Mouse (Mus musculus) heart, adult 18-20 months (tissue): Measurements from ENCODE around the gene Wfikkn2. TPM values are rescaled to one million over a fixed set of nuclear protein-coding genes. Genes with fewer than 3 reads are reported as not detected.
A peak's percentile ranks its signal among the peaks of the same experiment; 100 is the strongest.

Experiments
- DNase-seq, 2 experiments: peaks; one replicate each; pipeline ENCODE4 v3.0.0; 2021 to 2022; ENCODE audit warnings: mixed read lengths in 1 of 2
- total RNA-seq, 2 experiments: library from RNA; stranded (reverse); gene quantifications; 2 replicates each; pipeline ENCODE4 v1.2.3; 2021

The Wfikkn2 gene
- total RNA-seq, 2 experiments from 2014 or later = 5.8 to 6.6 TPM

DNA sequence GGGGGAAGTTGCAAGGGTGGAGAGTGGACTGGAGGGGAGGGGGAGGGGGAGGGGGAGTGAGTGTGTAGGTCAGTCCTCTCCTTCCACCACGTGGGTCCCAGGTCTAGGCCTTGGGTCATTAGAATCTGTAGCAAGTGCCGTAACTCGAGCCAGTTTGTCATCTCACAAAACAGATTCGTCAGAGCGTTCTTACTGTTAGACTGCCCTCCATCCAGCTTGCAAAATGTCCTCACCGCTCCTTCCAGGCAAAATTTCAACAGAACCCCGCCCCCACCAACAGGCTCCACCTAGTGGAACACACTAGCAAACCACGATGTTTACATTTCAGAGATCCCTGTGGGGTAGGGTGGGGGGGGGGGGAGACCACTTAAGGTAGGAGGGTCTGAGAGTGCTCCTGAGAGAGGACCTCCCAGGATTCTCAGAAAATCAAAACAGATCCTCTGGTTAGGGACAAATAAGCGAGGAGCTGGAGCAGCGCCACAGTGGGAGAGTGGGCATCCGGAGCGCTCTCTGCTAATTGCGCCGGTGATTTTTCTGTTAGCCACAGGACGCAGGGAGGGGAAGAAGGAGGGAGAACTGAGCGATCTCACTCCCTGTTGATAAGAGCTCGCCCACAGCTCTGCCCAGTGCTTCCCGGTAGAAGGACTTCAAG lies 19.5 kb upstream of the Wfikkn2 start:
- peak; percentile 66 to 82 for DNase-seq

DNA sequence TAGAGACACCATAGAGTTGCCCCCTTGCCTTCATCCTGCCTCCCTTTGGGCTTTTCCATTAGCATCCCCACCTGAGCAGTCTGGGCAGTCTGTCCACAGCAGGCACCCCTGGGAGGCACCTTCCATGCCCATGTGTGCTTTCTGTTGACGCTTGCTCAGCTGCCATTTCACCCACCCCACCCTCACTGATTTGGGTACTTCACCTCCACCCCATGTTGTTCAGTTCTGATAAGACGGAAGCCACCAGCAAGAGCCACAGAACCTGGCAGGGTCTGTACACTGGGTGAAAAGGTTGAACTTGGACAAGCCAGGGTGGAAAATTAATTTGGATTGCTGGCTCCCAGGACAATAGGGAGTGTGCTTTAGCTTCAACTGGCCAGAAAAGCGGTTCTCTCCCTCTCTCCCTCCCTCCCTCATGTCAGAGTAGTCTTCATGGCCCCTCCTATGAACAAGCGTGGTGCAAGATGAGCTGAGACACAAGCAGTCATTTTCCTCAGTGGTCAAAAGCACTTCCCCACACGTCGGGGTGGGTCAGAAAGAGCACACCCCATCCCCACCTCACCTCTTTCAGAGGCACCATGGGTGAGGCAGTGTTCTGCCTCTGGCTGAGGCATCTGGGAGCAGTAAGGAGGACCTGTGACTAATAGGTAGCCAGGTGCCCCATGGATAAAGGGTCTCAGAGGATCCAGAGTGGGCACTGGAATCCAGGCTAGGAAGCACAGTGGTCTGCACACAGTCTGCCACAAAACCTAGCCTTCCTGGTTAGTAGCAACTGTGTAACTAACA lies 16.0 kb upstream of the Wfikkn2 start:
- no peak for DNase-seq

- no peak for DNase-seq
Measured at GRCm38 (mm10) chr11:94259814-94260213, 14.0 kb upstream of the Wfikkn2 start.

DNA sequence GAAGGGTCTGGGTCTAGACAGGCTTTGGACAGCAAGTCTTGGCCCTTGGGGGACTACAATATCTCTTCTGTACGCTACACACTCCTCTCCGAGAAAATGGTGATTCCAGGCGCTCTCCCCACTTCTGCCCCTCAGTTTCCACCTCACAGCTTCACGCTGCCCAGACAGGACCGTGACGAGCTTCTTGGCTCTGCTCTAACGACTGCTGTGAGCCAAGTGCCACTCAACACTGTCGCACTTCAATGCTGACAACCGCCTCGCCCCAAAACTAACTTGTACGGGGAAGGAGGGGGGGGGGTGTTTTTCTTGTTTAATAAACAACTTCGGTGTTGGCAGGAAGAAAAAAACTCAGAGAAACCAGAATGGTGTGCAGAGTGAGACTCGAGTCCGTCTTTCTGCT lies 12.2 kb upstream of the Wfikkn2 start:
- DNase-seq = no peak

GRCm38 (mm10) chr11:94255733-94256132 lies 9.9 kb upstream of the Wfikkn2 start:
- DNase-seq = no peak

DNA sequence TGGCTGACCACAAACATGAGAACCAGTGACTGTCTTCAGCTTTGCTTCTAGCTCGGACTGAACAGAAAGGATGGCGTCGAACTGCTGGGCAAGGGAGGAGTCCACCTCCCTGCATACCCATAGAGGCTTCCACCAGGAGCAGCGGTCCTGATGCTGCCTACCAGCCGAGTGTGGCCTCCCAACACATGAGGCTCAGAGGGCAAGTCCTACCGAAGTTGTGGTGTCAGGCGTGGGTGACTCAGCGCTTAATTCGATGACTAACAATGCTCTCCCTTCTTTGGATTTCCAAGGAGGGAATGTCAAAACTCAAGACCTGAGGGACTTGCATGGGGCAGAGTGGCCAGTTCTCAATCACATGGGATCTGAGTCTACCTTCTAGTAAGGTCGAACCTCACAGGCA lies 7.9 kb upstream of the Wfikkn2 start:
- no peak for DNase-seq

DNA sequence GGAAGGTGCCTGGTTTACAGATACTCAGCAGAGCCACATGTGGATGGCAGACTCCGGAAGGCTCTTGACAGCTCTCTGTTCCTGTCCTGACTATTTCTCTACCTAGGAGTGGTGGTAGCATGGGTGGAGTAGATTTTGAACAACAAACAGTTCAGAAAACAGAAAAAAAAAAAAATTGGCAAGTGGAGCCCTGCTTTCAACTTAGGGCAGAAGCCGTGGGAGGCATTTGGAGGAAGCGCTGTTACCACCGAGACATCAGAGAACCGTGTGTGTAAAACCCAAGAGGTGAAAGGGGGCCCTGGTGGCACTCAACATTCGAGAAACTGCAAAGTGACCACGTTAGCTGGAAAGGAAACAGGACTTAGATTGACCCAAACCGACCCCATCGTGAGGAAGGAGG lies 7.4 kb upstream of the Wfikkn2 start:
- DNase-seq = no peak

GRCm38 (mm10) chr11:94246789-94247061 lies 920 bp upstream of the Wfikkn2 start:
- no peak for DNase-seq

- no peak for DNase-seq
Measured at GRCm38 (mm10) chr11:94244385-94244784, 1.4 kb downstream of the Wfikkn2 start.

GRCm38 (mm10) chr11:94243422-94244180 lies 2.2 kb downstream of the Wfikkn2 start:
- DNase-seq = no peak

DNA sequence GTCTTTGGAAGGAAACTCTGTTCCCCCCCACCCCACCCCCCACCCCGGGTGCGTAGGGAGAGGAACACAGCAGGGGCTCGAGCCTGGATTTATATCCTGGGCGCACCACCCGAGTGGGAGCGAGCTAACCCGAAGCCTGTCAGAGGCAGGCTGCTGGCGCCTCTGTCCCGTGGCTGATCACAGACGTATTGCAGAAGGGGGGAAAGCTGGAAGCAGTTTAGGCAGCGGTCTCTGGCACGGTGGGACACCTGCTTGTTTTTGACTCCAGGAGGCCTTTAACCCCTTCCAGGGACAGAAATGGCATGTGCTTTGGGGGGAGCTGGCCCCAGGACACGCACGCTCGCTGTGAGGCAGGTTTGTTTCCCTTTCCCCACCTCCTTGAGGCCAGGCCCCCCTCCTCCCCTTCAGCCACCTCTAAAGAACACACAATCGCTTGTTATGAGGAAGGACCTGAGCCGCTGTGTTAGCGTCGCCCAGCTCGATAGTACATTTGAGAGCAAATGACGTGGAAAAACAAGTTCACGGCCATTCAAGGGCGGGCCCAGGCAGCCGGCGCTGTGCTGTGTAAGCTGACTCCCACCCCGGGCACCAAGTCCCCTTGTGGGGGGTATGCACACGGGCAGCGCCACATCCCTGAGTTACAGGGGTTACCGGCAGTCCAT lies 2.9 kb downstream of the Wfikkn2 start:
- peak; percentile 21 to 54 for DNase-seq

- DNase-seq = no peak
Measured at GRCm38 (mm10) chr11:94239706-94240105, 6.1 kb downstream of the Wfikkn2 start.

DNA sequence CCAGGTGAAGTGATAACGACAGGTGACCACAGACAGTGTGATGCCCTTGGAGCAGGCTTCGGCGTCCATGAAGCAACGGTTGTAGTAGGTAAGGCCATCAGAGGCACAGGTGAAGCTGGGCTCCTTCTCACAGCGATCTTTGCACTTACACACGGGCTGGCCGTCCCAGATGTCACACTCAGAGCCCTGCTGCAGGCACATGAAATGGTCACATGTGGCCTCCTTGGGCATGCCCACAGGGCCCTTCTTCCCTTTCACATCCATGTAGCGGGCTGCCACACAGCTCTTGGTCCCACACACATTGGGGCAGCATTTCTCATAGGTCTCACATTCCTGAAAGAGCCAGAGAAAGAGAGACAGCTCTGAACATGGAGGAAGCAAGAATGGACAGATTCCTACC lies 7.0 kb downstream of the Wfikkn2 start:
- no peak for DNase-seq

DNA sequence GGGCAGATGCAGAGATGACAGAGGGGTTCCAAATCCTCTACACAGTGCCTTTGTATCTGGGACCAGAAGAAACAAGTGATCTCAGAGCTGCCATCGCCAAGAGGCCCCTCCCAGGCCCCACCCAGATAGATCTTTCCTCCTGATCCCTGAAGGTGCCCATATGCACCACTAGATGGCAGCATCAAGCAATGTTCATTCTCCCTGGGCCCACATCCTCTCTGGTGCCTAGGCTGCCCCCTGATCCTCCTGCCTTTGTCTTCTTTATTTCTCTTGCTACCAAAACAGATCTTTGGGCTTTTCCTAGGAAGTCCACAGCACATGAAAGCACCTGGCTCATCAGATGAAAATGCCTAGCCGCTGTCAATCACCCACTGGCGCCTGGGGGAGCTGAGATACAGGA lies 9.7 kb downstream of the Wfikkn2 start:
- DNase-seq = peak; percentile 81 to 83

GRCm38 (mm10) chr11:94234857-94235256 lies 10.9 kb downstream of the Wfikkn2 start:
- no peak for DNase-seq

DNA sequence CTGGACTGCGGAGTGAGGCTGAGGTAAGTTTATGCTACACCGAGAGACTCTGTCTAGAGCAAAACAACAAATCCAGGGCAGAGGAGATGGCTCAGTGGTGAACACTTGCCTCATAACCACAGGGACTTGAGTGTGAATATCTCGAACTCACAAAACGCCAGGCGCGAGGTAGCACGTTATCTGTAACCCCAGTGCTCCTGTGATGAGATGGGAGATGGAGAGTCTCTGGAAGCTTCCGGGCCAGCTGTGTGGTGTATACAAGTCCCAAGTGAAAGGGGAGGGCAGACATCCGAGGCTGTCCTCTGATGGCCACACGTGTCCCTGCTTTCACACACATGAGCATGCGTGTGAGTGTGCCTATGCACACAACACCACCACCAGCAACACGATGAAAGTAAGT lies 11.4 kb downstream of the Wfikkn2 start:
- DNase-seq = no peak

DNA sequence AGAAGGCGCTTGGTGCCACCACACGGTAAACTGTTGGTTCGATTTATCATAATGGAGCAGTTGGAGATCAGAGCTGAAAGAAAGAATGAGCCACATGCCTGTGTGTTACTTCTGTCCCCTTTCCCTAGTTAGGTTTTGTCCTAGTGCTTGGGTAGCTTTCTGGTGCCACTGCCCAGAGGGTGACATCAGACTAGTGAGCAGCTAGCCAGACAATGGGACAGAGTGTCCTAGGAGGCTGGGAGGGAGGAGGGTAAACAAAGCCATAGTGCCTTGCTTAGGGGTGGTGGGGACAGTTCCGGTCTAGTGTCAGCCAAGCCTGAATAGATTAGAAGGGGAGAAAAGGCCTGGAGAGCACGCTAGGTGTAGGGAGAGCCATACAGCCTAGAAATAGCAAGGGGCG lies 12.4 kb downstream of the Wfikkn2 start:
- DNase-seq = peak; percentile 64 to 83

DNA sequence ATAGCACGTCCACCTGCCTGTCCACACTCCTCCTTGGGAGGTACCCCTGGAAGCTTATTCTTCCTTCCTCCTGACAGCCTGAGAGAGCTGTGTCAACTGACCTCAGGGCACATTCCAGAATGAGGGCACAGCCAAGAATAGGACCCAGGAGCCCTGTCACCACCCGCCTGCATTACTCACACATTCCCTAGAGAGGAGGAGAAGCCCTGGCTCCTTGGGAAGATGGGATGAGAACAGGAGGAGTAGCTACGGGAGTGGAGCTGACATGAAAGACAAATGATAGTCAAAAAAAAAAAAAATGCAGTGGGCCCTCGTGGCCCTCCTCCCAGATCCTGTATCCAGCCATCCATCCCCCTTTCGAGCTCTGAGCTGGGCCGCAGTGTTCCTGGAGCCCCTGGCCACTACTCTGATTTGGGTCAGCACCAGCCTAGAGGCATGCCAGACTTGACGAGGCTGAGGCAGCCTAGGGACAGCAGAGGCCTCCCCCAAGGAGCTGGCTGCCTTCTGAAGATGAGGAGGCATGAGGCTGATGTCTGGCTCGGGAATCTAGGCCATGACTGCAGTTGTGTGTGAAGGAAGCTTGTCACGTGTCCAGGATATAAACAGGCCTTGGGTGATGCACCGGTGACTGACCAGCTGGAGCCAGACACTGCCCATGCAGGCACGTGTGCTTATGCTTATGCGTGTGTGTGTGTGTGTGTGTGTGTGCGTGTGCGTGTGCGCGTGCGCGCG lies 13.8 kb downstream of the Wfikkn2 start:
- peak; percentile 53 to 69 for DNase-seq

DNA sequence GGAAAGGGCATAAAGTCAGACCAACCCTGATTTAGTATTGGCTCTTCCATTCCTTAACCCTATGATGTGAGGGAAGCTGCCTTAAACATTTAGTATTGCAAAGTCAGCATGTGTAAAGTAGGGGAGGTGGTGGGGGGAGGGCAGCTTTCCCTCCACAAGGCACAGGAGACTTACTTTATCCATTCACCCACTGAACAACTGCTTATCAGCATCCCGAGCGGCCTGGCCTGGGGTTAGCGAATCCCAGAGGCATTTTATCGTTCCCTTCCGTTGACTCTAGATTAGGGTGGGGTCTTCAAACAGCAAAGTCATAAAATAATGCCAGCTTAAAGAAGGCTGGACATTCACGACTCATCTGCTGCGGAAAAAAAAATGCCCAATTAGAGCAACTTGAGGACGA lies 15.6 kb downstream of the Wfikkn2 start:
- no peak for DNase-seq

GRCm38 (mm10) chr11:94229207-94229960 lies 16.4 kb downstream of the Wfikkn2 start:
- peak; percentile 72 to 80 for DNase-seq

DNA sequence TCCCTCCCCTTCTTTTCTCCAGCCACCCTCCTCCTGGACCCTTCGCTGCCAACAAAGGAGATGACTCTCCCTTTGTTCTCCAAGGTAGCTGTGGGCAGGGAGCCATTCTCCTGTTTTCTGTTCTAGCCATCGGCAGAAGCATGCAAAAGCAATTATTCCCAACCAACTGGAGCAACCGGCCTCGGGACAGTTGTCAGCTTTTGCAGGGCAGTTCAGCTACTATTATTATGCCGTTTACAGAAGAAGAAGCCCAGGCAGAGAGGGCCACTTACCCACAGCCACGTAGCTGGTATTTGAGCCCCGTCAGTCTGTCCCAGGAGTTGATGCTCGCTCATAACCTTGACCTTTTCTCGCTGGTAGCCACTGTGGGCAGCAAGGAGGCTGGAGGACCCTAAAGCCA lies 17.4 kb downstream of the Wfikkn2 start:
- no peak for DNase-seq
